Mouse (Mus musculus): Measurements from ENCODE around the gene Dusp1.

DNA sequence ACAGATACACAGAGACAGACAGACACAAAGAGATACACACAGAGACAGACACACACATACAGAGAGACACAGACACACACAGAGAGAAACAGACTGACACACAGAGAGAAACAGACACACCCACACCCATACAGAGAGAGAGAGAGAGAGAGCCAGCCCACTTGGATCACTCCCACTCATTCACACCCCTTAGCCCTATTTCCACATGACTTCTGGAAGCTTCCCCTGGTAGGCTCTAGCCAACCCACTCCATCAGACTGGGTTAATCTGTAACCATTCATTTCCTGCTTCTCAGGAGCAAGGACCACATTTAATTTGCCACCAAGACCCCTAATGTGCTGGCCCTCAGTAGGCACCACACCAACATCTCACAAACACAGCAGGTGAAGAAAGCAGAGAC lies 104.4 kb downstream of the Dusp1 start:
- no peak for TF ChIP-seq POLR2A (IDR thresholded peaks at IDR 0.05; ENCODE audit: insufficient read depth, low read length)
- no peak for TF ChIP-seq CTCF (IDR thresholded peaks at IDR 0.05; ENCODE audit: low read depth, low read length)

All from ES-Bruce4 (cell line).